Mouse (Mus musculus) cerebellum, postnatal 36 days (tissue): ENCODE data around the gene Vps37c.

Experiments used
- DNase-seq, 2 experiments: peaks; one replicate each; pipeline ENCODE4 v3.0.0; 2021 to 2022; ENCODE audit warnings: mixed read lengths in 2 of 2

Vps37c gene

GRCm38 (mm10) chr19:10714168-10714567 is 25.6 kb downstream of the Vps37c start:
- no peak for DNase-seq

GRCm38 (mm10) chr19:10714682-10715475 is 26.3 kb downstream of the Vps37c start:
- peak; percentile 90 to 93 for DNase-seq

GRCm38 (mm10) chr19:10715476-10715875 is 26.9 kb downstream of the Vps37c start:
- DNase-seq = peak in 1 of 2 experiments; percentile 29

GRCm38 (mm10) chr19:10718251-10718775 is 29.8 kb downstream of the Vps37c start:
- DNase-seq = peak in 1 of 2 experiments; percentile 31

GRCm38 (mm10) chr19:10719751-10720150 is 31.2 kb downstream of the Vps37c start:
- DNase-seq = peak; percentile 78 to 84

- DNase-seq = no peak
Observed at GRCm38 (mm10) chr19:10720524-10720923, 32.0 kb downstream of the Vps37c start.

- no peak for DNase-seq
Observed at GRCm38 (mm10) chr19:10721064-10721463, 32.5 kb downstream of the Vps37c start.

GRCm38 (mm10) chr19:10723084-10723483 is 34.5 kb downstream of the Vps37c start:
- DNase-seq = peak in 1 of 2 experiments; percentile 39

GRCm38 (mm10) chr19:10723649-10724048 is 35.1 kb downstream of the Vps37c start:
- no peak for DNase-seq

- DNase-seq = peak in 1 of 2 experiments; percentile 48
Observed at GRCm38 (mm10) chr19:10724629-10725363, 36.3 kb downstream of the Vps37c start.

GRCm38 (mm10) chr19:10729889-10730288 is 41.4 kb downstream of the Vps37c start:
- no peak for DNase-seq

- DNase-seq = no peak
Observed at GRCm38 (mm10) chr19:10730469-10730868, 41.9 kb downstream of the Vps37c start.

GRCm38 (mm10) chr19:10731975-10732374 is 43.4 kb downstream of the Vps37c start:
- DNase-seq = no peak

- DNase-seq = no peak
Observed at GRCm38 (mm10) chr19:10732741-10733140, 44.2 kb downstream of the Vps37c start.

- DNase-seq = no peak
Observed at GRCm38 (mm10) chr19:10733501-10734127, 45.1 kb downstream of the Vps37c start.

- no peak for DNase-seq
Observed at GRCm38 (mm10) chr19:10734554-10734953, 46.0 kb downstream of the Vps37c start.

GRCm38 (mm10) chr19:10735061-10735460 is 46.5 kb downstream of the Vps37c start:
- no peak for DNase-seq

- DNase-seq = no peak
Observed at GRCm38 (mm10) chr19:10735861-10736260, 47.3 kb downstream of the Vps37c start.

- no peak for DNase-seq
Observed at GRCm38 (mm10) chr19:10738038-10738437, 49.5 kb downstream of the Vps37c start.

GRCm38 (mm10) chr19:10738811-10739210 is 50.3 kb downstream of the Vps37c start, which contains the start of gene Cd5:
Cd5 (minus strand) TSS chr19:10739002.
- no peak for DNase-seq

- no peak for DNase-seq
Observed at GRCm38 (mm10) chr19:10739916-10740315, 51.4 kb downstream of the Vps37c start.

- DNase-seq = no peak
Observed at GRCm38 (mm10) chr19:10740641-10741440, 52.3 kb downstream of the Vps37c start.
